Mouse (Mus musculus) hindbrain, postnatal 0 days (tissue): ENCODE measurements around the gene Idi2. TPM values are rescaled to one million over a fixed set of nuclear protein-coding genes. Genes with fewer than 3 reads are reported as not detected.
"Not testable (repeated sequence)": the region's sequence is repeated elsewhere in the genome, so short reads cannot be mapped to it uniquely, and the experiment has no call there.

Source experiments
- ATAC-seq: fragments of 200-750 bp; cut with Nextera tagmentation; 2 replicates; pipeline ENCODE4 v1.8.0; 2017; ENCODE audit warnings: mild to moderate bottlenecking, moderate TSS enrichment, moderate library complexity
- DNase-seq: peaks from one replicate; pipeline ENCODE4 v3.0.0-alpha.2; 2015; ENCODE audit warnings: low spot score
- H3K27ac ChIP-seq: fragments of 300-500 bp; sonication (generic); 2 replicates; pipeline ENCODE4 v1.5.1; 2014; ENCODE audit warnings: mild to moderate bottlenecking
- H3K27me3 ChIP-seq: fragments of 300-500 bp; sonication (generic); 2 replicates; pipeline ENCODE4 v1.6.1; 2014; ENCODE audit warnings: low read length, mixed read lengths; ENCODE audit not compliant: insufficient read depth
- H3K36me3 ChIP-seq: fragments of 300-500 bp; sonication (generic); 2 replicates; pipeline ENCODE4 v1.6.1; 2014; ENCODE audit warnings: low read length, mixed read lengths; ENCODE audit not compliant: insufficient read depth
- H3K4me1 ChIP-seq: fragments of 300-500 bp; sonication (generic); 2 replicates; pipeline ENCODE4 v1.6.1; 2014; ENCODE audit warnings: antibody characterized with exemption, low read length, mixed read lengths; ENCODE audit not compliant: insufficient read depth
- H3K4me2 ChIP-seq: fragments of 300-500 bp; sonication (generic); 2 replicates; pipeline ENCODE4 v1.6.1; 2014; ENCODE audit warnings: low read depth, mild to moderate bottlenecking, low read length, moderate library complexity, mixed read lengths
- H3K4me3 ChIP-seq: fragments of 300-500 bp; sonication (generic); 2 replicates; pipeline ENCODE4 v1.5.1; 2014; ENCODE audit warnings: low read length
- H3K9ac ChIP-seq: fragments of 300-500 bp; sonication (generic); replicated peaks from 2 replicates; pipeline ENCODE4 v1.6.1; 2014; ENCODE audit warnings: mild to moderate bottlenecking, low read length, moderate library complexity, mixed read lengths
- H3K9me3 ChIP-seq: fragments of 300-500 bp; sonication (generic); 2 replicates; pipeline ENCODE4 v1.6.1; 2016; ENCODE audit warnings: low read length, mixed read lengths
- CTCF ChIP-seq: IDR thresholded peaks from 2 replicates; pipeline ENCODE4 v1.5.1; 2016; ENCODE audit warnings: antibody characterized with exemption, control low read depth, low read depth
- WGBS: fragments of 180-500 bp; shearing (Covaris S2); extraction: QIAGEN DNeasy Blood & Tissue Kit; methylation state at CpG from one replicate; pipeline ENCODE4 v1.1.7; 2014; 5-methylcytosine and 5-hydroxymethylcytosine counted together
- polyA plus RNA-seq: library from polyadenylated mRNA; unstranded; fragments of >200 nt; fragmentation: Nextera tagmentation; extraction: Ambion mirVana; gene quantifications from 2 replicates; pipeline ENCODE4 v1.2.1, GENCODE M21; 2015
- total RNA-seq: library from RNA; depleted of rRNA; stranded (reverse); fragments of >200 nt; gene quantifications from 2 replicates; pipeline ENCODE4 v1.2.3, GENCODE M21; 2014

Idi2 gene
- total and polyA plus RNA-seq, 2 experiments from 2014 or later = not detected

DNA sequence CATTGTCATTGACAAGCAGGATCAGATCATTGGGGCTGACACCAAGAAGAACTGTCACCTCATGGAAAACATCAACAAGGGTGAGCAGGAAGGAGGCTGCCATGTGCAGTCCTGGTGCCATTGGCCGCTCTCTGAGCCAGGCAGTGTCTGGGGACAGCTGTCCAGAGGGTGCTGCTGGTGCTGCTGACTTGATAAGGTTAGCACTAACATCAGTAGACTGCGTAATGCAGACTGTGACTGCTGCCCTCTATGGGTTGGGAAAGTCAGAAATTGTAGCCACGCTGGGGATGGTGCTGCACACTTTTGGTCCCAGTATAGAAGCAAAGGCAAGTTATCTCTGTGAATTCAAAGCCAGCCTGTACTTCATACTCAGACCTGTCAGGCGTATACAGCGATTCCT, 4.2 kb downstream of the Idi2 start:
- WGBS = no CpG with 5 or more reads among the region's 5 CpGs
- H3K4me3 ChIP-seq, ATAC-seq, DNase-seq, H3K4me2 ChIP-seq, H3K9me3 ChIP-seq, H3K36me3 ChIP-seq, H3K27ac ChIP-seq, H3K4me1 ChIP-seq, H3K27me3 ChIP-seq, H3K9ac ChIP-seq: not testable (repeated sequence)

- WGBS = no CpG with 5 or more reads among the region's 5 CpGs
- H3K4me3 ChIP-seq, H3K9me3 ChIP-seq, ATAC-seq, H3K36me3 ChIP-seq, H3K9ac ChIP-seq, H3K4me1 ChIP-seq, DNase-seq, H3K27ac ChIP-seq, H3K4me2 ChIP-seq, H3K27me3 ChIP-seq: not testable (repeated sequence)
Observed at GRCm38 (mm10) chr13:8959058-8959457, 6.4 kb downstream of the Idi2 start.

DNA sequence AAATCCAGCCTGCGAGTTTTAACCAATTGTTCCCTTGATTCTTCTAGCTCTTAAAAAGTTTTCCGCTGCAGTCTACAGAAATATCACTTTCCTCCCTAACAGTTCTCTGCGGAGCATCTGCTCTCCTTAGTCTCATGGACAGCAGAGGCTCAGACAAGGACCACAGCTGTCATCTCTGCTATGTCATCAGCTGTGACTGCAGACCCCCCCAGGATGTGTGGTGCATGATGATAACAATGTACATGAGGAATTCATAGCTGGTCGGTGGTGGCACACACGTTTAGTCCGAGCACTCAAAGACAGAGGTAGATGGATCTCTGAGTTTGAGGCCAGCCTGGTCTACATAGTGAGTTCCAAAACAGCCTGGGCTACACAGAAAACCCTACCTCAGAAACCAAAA, 6.9 kb downstream of the Idi2 start:
- H3K27me3 ChIP-seq, H3K4me2 ChIP-seq, ATAC-seq, H3K27ac ChIP-seq, H3K9ac ChIP-seq, H3K9me3 ChIP-seq, H3K4me1 ChIP-seq, DNase-seq, H3K36me3 ChIP-seq, H3K4me3 ChIP-seq: not testable (repeated sequence)
- 92% methylated on average over 5 of the region's 6 CpGs for WGBS

DNA sequence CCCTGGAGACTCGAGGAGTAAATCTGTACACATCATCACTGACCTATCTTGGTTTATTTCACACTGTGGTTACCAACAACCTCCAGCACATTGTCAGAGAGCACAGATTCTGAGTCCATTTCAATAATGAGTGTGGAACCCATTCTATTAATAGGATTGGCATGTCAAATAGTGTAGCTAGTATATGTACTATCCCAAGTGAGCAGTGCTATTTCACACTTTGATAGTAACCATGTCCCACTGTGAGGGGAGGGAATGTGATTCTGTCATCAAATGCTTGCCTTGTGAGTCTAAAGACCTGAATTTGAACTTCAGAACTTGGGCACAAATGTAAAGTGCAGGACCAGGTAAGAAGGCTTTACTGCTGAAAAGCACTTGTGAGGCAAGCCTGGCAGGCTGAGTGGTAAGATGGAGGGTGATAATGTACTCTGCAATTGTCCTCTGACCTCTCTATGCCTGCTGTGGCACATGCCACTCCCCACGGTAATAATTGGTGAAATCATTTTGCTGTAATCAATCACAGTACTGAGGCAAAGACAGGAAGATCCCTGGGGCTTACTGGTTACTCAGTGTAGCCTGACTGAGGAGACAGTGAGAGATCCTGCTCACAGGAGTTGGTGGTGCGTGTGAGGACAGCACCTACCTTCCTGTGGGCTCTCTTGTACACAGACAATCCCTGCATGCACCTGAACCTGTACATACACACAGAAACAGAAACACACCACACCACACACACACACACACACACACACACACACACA, 8.6 kb downstream of the Idi2 start:
- H3K4me2 ChIP-seq, H3K36me3 ChIP-seq, DNase-seq, H3K27me3 ChIP-seq, H3K9ac ChIP-seq, H3K4me1 ChIP-seq, H3K9me3 ChIP-seq, ATAC-seq, H3K4me3 ChIP-seq, H3K27ac ChIP-seq: not testable (repeated sequence)
- 65% methylated on average over 3 of the region's 3 CpGs for WGBS

- H3K4me3 ChIP-seq, DNase-seq, ATAC-seq, H3K4me1 ChIP-seq, H3K36me3 ChIP-seq, H3K9ac ChIP-seq, H3K27ac ChIP-seq, H3K9me3 ChIP-seq, H3K27me3 ChIP-seq, H3K4me2 ChIP-seq: not testable (repeated sequence)
- WGBS = 44% methylated on average over 5 of the region's 5 CpGs
Observed at GRCm38 (mm10) chr13:8962266-8962665, 9.6 kb downstream of the Idi2 start.

- no peak for ATAC-seq
Observed at GRCm38 (mm10) chr13:8965224-8965623, 12.6 kb downstream of the Idi2 start.

DNA sequence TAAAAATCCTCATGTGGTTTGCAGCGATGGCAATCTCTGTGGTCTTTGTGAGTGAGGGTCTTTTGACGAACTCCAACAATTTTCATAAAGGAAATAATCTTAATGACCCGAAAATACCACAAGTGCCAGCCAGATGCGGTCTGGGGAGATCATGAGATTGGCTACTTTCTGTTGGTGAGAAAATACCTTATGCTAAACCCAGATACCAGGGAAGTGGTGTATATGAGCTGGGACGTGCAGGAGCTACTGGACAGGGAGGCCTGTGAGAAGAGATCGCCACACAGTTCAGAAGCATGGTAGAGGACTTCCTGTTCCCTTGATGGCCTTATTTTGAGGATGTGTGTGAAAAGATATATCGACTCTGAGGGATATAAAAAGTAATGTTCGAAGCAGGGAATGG, 15.1 kb downstream of the Idi2 start:
- Histone ChIP-seq H3K27ac (no peak overlapping the region), H3K4me3 (no peak overlapping the region), H3K36me3 (peaks cover 17% of the 10 kb centered on the region), H3K27me3 (no peaks in the 10 kb centered on the region), H3K9me3 (no peaks in the 10 kb centered on the region), H3K4me1 (no peaks in the 10 kb centered on the region), H3K4me2 (no peak overlapping the region), H3K9ac (no peak overlapping the region)
- WGBS = 94% methylated on average over 8 of the region's 8 CpGs
- TF ChIP-seq CTCF = no peak
- DNase-seq (no peak), ATAC-seq (no peak)

More at GRCm38 (mm10) chr13:8965224-8965623, 12.6 kb downstream of the Idi2 start:
- Histone ChIP-seq H3K4me1 (no peaks in the 10 kb centered on the region), H3K4me3 (no peak overlapping the region), H3K9me3 (no peaks in the 10 kb centered on the region), H3K27ac (no peak overlapping the region), H3K36me3 (peaks cover 15% of the 10 kb centered on the region), H3K9ac (no peak overlapping the region), H3K4me2 (no peak overlapping the region), H3K27me3 (no peaks in the 10 kb centered on the region)
- no peak for TF ChIP-seq CTCF
- 98% methylated on average over 5 of the region's 5 CpGs for WGBS
- no peak for DNase-seq
